Mouse (Mus musculus): ENCODE measurements at regions not wholly inside any gene's neighbourhood (a gene's known extent, or its start where the extent isn't known, plus 50 kb on each side); places are given as distances from the start of the nearest gene placed in this dataset.

DNA sequence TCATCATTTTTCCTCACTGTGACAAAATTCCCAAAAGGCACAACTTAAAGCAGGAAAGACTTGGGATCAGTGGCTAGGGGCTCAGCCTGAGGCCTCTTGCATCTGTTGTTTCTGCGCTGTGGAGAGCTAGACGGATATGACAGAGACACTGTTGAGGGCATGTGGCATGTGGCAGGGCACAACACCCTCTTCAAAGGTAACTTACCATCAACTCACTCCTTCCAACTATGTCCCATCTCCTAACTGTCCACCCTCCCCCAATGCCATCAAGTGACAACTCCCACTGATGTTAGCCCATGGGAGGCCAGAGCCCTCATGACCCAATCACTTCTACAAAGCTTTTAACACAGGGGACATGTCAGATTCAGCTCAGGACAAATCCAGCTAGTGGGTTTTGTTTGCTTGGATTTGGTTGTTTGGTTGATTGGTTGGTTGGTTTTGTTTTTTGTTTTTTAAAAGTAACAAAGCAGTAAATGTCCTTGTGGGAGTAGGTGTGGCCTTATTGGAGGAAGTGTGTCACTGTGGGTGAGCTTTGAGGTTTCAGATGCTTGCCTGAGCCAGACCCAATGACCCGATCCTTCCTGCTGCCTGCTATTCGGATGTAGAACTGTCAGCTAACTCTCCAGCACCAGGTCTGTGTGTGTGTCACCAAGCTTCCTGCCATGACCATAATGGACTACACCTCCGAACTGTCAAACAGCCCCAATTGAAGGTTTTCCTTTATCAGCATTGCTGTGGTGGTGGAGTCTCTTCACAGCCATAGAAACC, 53.2 kb upstream of the Lef1 start:
- Histone ChIP-seq H3K9me3 (replicated peaks; ENCODE audit: control insufficient read depth, low read length) (no peaks in the 10 kb centered on the region), H3K4me3 (ENCODE audit: low read depth, low read length) (no peak overlapping the region), H3K4me2 (ENCODE audit: low read depth, low read length) (no peak overlapping the region), H3K9ac (ENCODE audit: low read depth, low read length) (no peak overlapping the region), H3K36me3 (ENCODE audit: control insufficient read depth, insufficient read depth) (no peaks in the 10 kb centered on the region), H3K27ac (ENCODE audit: low read length) (no peak overlapping the region), H3K27me3 (ENCODE audit: control insufficient read depth, insufficient read depth, low read depth, low read length) (no peaks in the 10 kb centered on the region), H3K4me1 (ENCODE audit: control insufficient read depth, low read depth, low read length) (no peaks in the 10 kb centered on the region)
- ATAC-seq (ENCODE audit: low read depth) = no peak
- WGBS (ENCODE audit: insufficient replicate concordance) = 40% methylated on average over 5 of the region's 5 CpGs

- 71% methylated on average over 13 of the region's 13 CpGs for WGBS (ENCODE audit: insufficient replicate concordance)
- no peak for ATAC-seq (ENCODE audit: low read depth)
Measured at GRCm38 (mm10) chr3:131054241-131054972, 55.9 kb upstream of the Lef1 start.

GRCm38 (mm10) chr3:131047716-131048115, 62.6 kb upstream of the Lef1 start:
- no peaks in the 10 kb centered on the region for H3K9me3 ChIP-seq (replicated peaks; ENCODE audit: control insufficient read depth, low read length)
- no peak overlapping the region for H3K4me2 ChIP-seq (ENCODE audit: low read depth, low read length)
- H3K27me3 ChIP-seq (ENCODE audit: control insufficient read depth, insufficient read depth, low read depth, low read length) = no peaks in the 10 kb centered on the region
- no peak overlapping the region for H3K9ac ChIP-seq (ENCODE audit: low read depth, low read length)
- H3K4me1 ChIP-seq (ENCODE audit: control insufficient read depth, low read depth, low read length) = no peaks in the 10 kb centered on the region
- H3K36me3 ChIP-seq (ENCODE audit: control insufficient read depth, insufficient read depth) = no peaks in the 10 kb centered on the region
- no peak overlapping the region for H3K27ac ChIP-seq (ENCODE audit: low read length)
- no peak for ATAC-seq (ENCODE audit: low read depth)
- 54% methylated on average over 3 of the region's 3 CpGs for WGBS (ENCODE audit: insufficient replicate concordance)
- no peak overlapping the region for H3K4me3 ChIP-seq (ENCODE audit: low read depth, low read length)

More at GRCm38 (mm10) chr3:131054241-131054972, 55.9 kb upstream of the Lef1 start:
- no peak overlapping the region for H3K4me2 ChIP-seq (ENCODE audit: low read depth, low read length)
- no peaks in the 10 kb centered on the region for H3K9me3 ChIP-seq (replicated peaks; ENCODE audit: control insufficient read depth, low read length)
- no peak overlapping the region for H3K27ac ChIP-seq (ENCODE audit: low read length)
- no peak overlapping the region for H3K9ac ChIP-seq (ENCODE audit: low read depth, low read length)
- H3K4me1 ChIP-seq (ENCODE audit: control insufficient read depth, low read depth, low read length) = no peaks in the 10 kb centered on the region
- no peaks in the 10 kb centered on the region for H3K36me3 ChIP-seq (ENCODE audit: control insufficient read depth, insufficient read depth)
- no peak overlapping the region for H3K4me3 ChIP-seq (ENCODE audit: low read depth, low read length)
- H3K27me3 ChIP-seq (ENCODE audit: control insufficient read depth, insufficient read depth, low read depth, low read length) = no peaks in the 10 kb centered on the region

DNA sequence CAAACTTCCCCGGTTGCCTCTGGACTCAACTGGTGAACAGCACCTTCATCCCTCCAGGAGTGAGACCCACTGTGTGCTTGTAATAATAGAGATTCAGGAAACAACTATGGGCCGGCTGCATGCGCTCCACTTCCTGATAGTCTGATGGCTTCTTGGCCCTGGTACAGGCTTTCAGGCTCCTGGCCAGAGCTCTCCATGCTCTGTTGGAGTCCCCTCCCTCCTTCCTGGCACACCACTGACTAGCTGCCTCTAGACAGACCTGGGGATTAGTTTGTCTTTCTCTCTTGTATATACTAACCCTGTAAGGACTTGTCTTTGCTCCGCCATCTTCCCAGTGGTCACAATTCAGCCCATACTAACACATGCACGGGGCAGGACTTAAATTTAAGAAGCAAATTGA, 63.9 kb upstream of the Lef1 start:
- Histone ChIP-seq H3K36me3 (ENCODE audit: control insufficient read depth, insufficient read depth) (no peaks in the 10 kb centered on the region), H3K9ac (ENCODE audit: low read depth, low read length) (no peak overlapping the region), H3K27me3 (ENCODE audit: control insufficient read depth, insufficient read depth, low read depth, low read length) (no peaks in the 10 kb centered on the region), H3K4me1 (ENCODE audit: control insufficient read depth, low read depth, low read length) (no peaks in the 10 kb centered on the region), H3K27ac (ENCODE audit: low read length) (no peak overlapping the region), H3K4me2 (ENCODE audit: low read depth, low read length) (no peak overlapping the region), H3K4me3 (ENCODE audit: low read depth, low read length) (no peak overlapping the region), H3K9me3 (replicated peaks; ENCODE audit: control insufficient read depth, low read length) (no peaks in the 10 kb centered on the region)
- ATAC-seq (ENCODE audit: low read depth) = no peak
- 59% methylated on average over 5 of the region's 5 CpGs for WGBS (ENCODE audit: insufficient replicate concordance)

DNA sequence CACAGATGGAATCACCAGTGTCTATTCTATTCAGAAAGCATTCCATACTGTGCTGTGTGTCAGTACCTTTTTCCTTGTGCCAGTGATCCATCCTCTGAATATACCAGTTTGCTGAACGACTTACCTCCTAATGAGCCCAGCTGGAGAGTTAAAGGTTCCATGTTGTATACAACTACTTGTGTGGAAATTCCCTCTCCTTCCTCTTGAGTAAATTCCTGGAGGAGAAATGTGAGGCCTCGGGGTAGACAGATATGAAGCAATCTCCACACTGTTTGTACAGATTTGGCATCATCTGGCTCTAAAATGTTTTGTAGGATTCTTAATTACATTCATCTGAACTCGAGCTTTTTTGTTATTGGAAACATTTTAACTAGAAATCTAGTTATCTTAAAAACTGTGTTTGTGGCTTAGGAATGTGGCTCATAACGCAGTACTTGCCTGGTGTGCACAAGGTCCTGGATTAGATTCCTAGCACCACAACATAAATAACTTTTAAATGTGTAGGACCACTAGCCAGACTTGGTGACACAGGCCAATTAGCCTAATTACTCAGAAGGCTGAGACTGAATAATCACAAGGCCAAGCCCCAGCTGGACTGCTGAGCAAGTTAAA, 70.0 kb upstream of the Lef1 start:
- Histone ChIP-seq H3K4me3 (ENCODE audit: low read depth, low read length) (no peak overlapping the region), H3K4me1 (ENCODE audit: control insufficient read depth, low read depth, low read length) (no peaks in the 10 kb centered on the region), H3K27me3 (ENCODE audit: control insufficient read depth, insufficient read depth, low read depth, low read length) (no peaks in the 10 kb centered on the region), H3K27ac (ENCODE audit: low read length) (no peak overlapping the region), H3K9ac (ENCODE audit: low read depth, low read length) (no peak overlapping the region), H3K36me3 (ENCODE audit: control insufficient read depth, insufficient read depth) (no peaks in the 10 kb centered on the region), H3K9me3 (replicated peaks; ENCODE audit: control insufficient read depth, low read length) (no peaks in the 10 kb centered on the region), H3K4me2 (ENCODE audit: low read depth, low read length) (no peak overlapping the region)
- 44% methylated on average over 4 of the region's 4 CpGs for WGBS (ENCODE audit: insufficient replicate concordance)
- ATAC-seq (ENCODE audit: low read depth) = no peak

GRCm38 (mm10) chr3:131037095-131037494, 73.2 kb upstream of the Lef1 start:
- H3K9ac ChIP-seq (ENCODE audit: low read depth, low read length) = no peak overlapping the region
- H3K27me3 ChIP-seq (ENCODE audit: control insufficient read depth, insufficient read depth, low read depth, low read length) = no peaks in the 10 kb centered on the region
- WGBS (ENCODE audit: insufficient replicate concordance) = 66% methylated on average over 5 of the region's 5 CpGs
- H3K4me1 ChIP-seq (ENCODE audit: control insufficient read depth, low read depth, low read length) = no peaks in the 10 kb centered on the region
- no peak for ATAC-seq (ENCODE audit: low read depth)
- no peak overlapping the region for H3K27ac ChIP-seq (ENCODE audit: low read length)
- no peak overlapping the region for H3K4me3 ChIP-seq (ENCODE audit: low read depth, low read length)
- H3K36me3 ChIP-seq (ENCODE audit: control insufficient read depth, insufficient read depth) = no peaks in the 10 kb centered on the region
- H3K9me3 ChIP-seq (replicated peaks; ENCODE audit: control insufficient read depth, low read length) = no peaks in the 10 kb centered on the region
- no peak overlapping the region for H3K4me2 ChIP-seq (ENCODE audit: low read depth, low read length)

DNA sequence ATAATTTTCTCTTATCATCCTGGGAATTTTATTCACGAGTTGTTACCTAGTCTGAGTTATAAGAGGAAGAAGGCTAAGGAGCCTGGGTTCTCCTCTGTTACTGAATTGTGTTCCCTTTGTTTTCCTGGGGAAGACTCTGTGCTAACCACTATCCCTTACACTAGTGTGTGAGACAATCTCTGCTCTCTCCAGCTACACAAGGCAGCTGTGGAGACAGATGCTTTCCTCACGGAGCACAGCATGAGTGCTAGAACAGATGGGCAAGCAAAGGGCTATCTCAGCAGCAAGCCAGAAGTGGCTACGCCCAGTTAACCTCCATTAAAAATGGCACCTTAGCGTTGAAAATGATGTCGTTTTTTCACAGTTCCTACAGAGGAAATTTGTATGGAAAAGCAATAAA, 75.5 kb upstream of the Lef1 start:
- Histone ChIP-seq H3K4me2 (ENCODE audit: low read depth, low read length) (no peak overlapping the region), H3K27me3 (ENCODE audit: control insufficient read depth, insufficient read depth, low read depth, low read length) (no peaks in the 10 kb centered on the region), H3K4me3 (ENCODE audit: low read depth, low read length) (no peak overlapping the region), H3K9me3 (replicated peaks; ENCODE audit: control insufficient read depth, low read length) (no peaks in the 10 kb centered on the region), H3K36me3 (ENCODE audit: control insufficient read depth, insufficient read depth) (no peaks in the 10 kb centered on the region), H3K27ac (ENCODE audit: low read length) (no peak overlapping the region), H3K4me1 (ENCODE audit: control insufficient read depth, low read depth, low read length) (no peaks in the 10 kb centered on the region), H3K9ac (ENCODE audit: low read depth, low read length) (no peak overlapping the region)
- no peak for ATAC-seq (ENCODE audit: low read depth)
- 58% methylated on average over 5 of the region's 5 CpGs for WGBS (ENCODE audit: insufficient replicate concordance)

DNA sequence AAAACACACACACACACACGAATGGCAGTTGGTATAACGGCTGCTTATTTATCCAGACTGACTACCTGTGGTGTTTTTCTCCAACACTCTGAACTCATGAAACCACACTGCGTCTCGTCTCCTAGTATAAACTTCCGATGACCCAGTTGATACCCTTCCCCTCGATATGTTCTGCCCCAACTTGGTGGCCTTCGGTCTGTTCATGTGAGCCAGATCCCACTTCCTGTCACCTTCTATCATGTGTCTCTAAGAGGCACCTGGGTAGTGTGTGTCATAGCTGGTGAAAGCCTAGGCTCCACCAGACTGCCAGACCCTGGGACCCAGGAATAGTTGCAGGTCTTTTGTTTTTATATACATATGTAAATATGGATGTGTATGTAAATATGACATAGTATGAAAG, 83.9 kb upstream of the Lef1 start:
- H3K9me3 ChIP-seq (replicated peaks; ENCODE audit: control insufficient read depth, low read length) = no peaks in the 10 kb centered on the region
- no peaks in the 10 kb centered on the region for H3K4me1 ChIP-seq (ENCODE audit: control insufficient read depth, low read depth, low read length)
- H3K4me2 ChIP-seq (ENCODE audit: low read depth, low read length) = no peak overlapping the region
- no peak overlapping the region for H3K9ac ChIP-seq (ENCODE audit: low read depth, low read length)
- H3K27ac ChIP-seq (ENCODE audit: low read length) = no peak overlapping the region
- no peak for ATAC-seq (ENCODE audit: low read depth)
- no peaks in the 10 kb centered on the region for H3K27me3 ChIP-seq (ENCODE audit: control insufficient read depth, insufficient read depth, low read depth, low read length)
- H3K36me3 ChIP-seq (ENCODE audit: control insufficient read depth, insufficient read depth) = no peaks in the 10 kb centered on the region
- WGBS (ENCODE audit: insufficient replicate concordance) = 69% methylated on average over 7 of the region's 7 CpGs
- H3K4me3 ChIP-seq (ENCODE audit: low read depth, low read length) = no peak overlapping the region

Measured in liver, embryonic 16.5 days (tissue).